Mouse (Mus musculus): Measurements from ENCODE around the gene Dffa. TPM values are rescaled to one million over a fixed set of nuclear protein-coding genes. Genes with fewer than 3 reads are reported as not detected.
A peak's percentile ranks its signal among the peaks of the same experiment; 100 is the strongest.

Gene Dffa
- total and polyA plus RNA-seq, 2 experiments from 2014 or later = 20.8 to 26.2 TPM

DNA sequence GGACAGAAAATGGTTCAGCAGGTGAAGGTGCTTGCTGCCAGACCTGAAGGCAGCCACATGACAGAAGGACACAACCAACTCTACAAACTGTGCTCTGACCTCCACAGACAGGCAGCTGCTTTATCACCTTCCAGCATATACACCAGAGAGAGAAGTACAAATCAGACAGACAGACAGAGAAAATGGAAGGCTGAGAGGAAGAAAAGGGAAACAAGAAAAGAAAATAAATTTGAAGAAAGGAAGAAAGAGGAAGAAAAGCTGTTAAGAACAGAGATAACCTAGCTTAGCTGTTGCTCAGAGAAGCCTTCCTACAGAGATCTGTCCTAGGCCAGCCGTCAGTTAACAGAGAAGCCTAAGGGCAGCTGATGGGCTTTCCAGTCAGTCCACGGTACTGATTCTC is 55.3 kb downstream of the Dffa start:
- no peak overlapping the region for H3K9ac ChIP-seq (replicated peaks; ENCODE audit: low read depth, low read length)
- H3K27me3 ChIP-seq (ENCODE audit: control insufficient read depth, insufficient read depth, low read length) = no peaks in the 10 kb centered on the region
- peaks cover 96% of the 10 kb centered on the region for H3K36me3 ChIP-seq (replicated peaks; ENCODE audit: control insufficient read depth, insufficient read depth, low read length)
- DNase-seq (ENCODE audit: low spot score) (no peak), ATAC-seq (ENCODE audit: insufficient read depth, low read depth) (no peak)
- WGBS = 81% methylated on average over 2 of the region's 2 CpGs
- no peak overlapping the region for H3K4me2 ChIP-seq (ENCODE audit: low read depth, low read length)
- no peak overlapping the region for H3K27ac ChIP-seq (ENCODE audit: low read depth)
- TF ChIP-seq CTCF (IDR thresholded peaks at IDR 0.05; ENCODE audit: low read depth) = no peak
- H3K4me1 ChIP-seq (ENCODE audit: control insufficient read depth, insufficient read depth) = no peaks in the 10 kb centered on the region
- no peak overlapping the region for H3K4me3 ChIP-seq (ENCODE audit: low read depth, low read length)
- H3K9me3 ChIP-seq (replicated peaks; ENCODE audit: control insufficient read depth, low read length) = no peaks in the 10 kb centered on the region

DNA sequence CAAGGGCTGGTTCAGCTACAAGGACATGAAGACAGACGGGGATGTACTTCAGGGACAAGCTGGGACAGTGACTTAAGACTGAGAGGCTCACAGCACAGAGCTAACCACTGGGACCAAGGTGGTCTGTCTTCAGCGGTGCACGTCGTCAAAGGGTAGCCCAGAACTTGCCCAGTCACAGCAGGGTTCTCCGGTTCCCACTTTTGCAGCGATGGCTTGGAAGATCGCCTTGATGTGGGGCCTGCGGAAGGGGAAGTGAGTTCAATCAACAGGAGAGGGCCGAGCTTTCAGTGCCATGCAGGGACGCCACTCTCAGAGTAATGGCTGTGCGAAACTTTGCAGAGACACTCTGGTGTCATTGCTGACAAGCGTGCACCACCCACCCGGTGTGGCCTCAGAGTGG is 55.9 kb downstream of the Dffa start:
- H3K9me3 ChIP-seq (replicated peaks; ENCODE audit: control insufficient read depth, low read length) = no peaks in the 10 kb centered on the region
- TF ChIP-seq CTCF (IDR thresholded peaks at IDR 0.05; ENCODE audit: low read depth) (no peak), EP300 (IDR thresholded peaks at IDR 0.05; ENCODE audit: low read depth) (no peak)
- no peak overlapping the region for H3K9ac ChIP-seq (replicated peaks; ENCODE audit: low read depth, low read length)
- no peaks in the 10 kb centered on the region for H3K27me3 ChIP-seq (ENCODE audit: control insufficient read depth, insufficient read depth, low read length)
- no peaks in the 10 kb centered on the region for H3K4me1 ChIP-seq (ENCODE audit: control insufficient read depth, insufficient read depth)
- DNase-seq (ENCODE audit: low spot score) (no peak), ATAC-seq (ENCODE audit: insufficient read depth, low read depth) (no peak)
- no peak overlapping the region for H3K4me3 ChIP-seq (ENCODE audit: low read depth, low read length)
- no peak overlapping the region for H3K27ac ChIP-seq (ENCODE audit: low read depth)
- H3K4me2 ChIP-seq (ENCODE audit: low read depth, low read length) = no peak overlapping the region
- 82% methylated on average over 13 of the region's 13 CpGs for WGBS
- peaks cover 89% of the 10 kb centered on the region for H3K36me3 ChIP-seq (replicated peaks; ENCODE audit: control insufficient read depth, insufficient read depth, low read length)

DNA sequence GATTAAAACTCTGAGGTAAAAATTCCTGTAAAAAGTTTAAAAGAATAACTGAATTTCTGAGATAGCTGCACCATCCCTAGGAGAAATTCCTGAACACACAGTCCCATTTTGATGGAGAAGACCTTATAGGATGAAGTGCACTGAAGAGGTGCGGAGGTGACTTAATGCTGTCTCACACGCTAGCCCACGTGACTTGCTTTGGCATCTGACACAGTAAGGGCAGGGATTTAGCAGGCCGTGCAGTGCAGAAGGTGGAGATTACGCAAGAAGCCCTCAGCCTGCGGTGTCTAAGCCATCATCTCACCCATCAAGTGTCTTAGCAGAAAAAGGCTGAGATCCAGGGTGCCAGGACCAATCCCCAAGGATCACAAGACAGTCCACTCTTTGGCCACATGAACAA is 57.2 kb downstream of the Dffa start:
- TF ChIP-seq EP300 (IDR thresholded peaks at IDR 0.05; ENCODE audit: low read depth) (no peak), CTCF (IDR thresholded peaks at IDR 0.05; ENCODE audit: low read depth) (no peak)
- Histone ChIP-seq H3K9me3 (replicated peaks; ENCODE audit: control insufficient read depth, low read length) (no peaks in the 10 kb centered on the region), H3K4me2 (ENCODE audit: low read depth, low read length) (no peak overlapping the region), H3K36me3 (replicated peaks; ENCODE audit: control insufficient read depth, insufficient read depth, low read length) (peaks cover 76% of the 10 kb centered on the region), H3K4me1 (ENCODE audit: control insufficient read depth, insufficient read depth) (no peaks in the 10 kb centered on the region; the same call in 1 of the 2 replicates), H3K9ac (replicated peaks; ENCODE audit: low read depth, low read length) (no peak overlapping the region), H3K27me3 (ENCODE audit: control insufficient read depth, insufficient read depth, low read length) (no peaks in the 10 kb centered on the region), H3K4me3 (ENCODE audit: low read depth, low read length) (no peak overlapping the region), H3K27ac (ENCODE audit: low read depth) (no peak overlapping the region)
- WGBS = 91% methylated on average over 6 of the region's 6 CpGs
- DNase-seq (ENCODE audit: low spot score) = no peak
- no peak for ATAC-seq (ENCODE audit: insufficient read depth, low read depth)

DNA sequence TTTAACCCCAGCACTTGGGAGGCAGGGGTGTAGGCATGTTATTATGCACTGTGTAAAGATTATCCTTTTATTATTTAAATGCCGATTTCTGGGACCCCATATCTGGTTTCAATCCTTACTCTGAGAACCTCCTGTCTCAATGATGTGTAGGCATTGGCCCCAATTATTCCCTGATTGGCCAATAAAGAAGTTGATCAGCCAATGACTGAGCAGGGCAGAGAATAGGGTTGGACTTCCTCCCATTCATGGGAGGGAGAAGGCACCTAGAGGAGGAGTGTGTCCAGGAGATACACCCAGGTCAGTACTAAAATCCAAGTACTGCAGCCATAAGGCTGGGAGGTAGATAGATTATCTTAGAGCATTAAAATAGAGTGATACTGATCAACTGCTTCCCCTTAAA is 59.2 kb downstream of the Dffa start:
- no peak for ATAC-seq (ENCODE audit: insufficient read depth, low read depth)
- no peaks in the 10 kb centered on the region for H3K27me3 ChIP-seq (ENCODE audit: control insufficient read depth, insufficient read depth, low read length)
- H3K4me1 ChIP-seq (ENCODE audit: control insufficient read depth, insufficient read depth) = no peaks in the 10 kb centered on the region; the same call in 1 of the 2 replicates
- no peak overlapping the region for H3K4me2 ChIP-seq (ENCODE audit: low read depth, low read length)
- H3K36me3 ChIP-seq (replicated peaks; ENCODE audit: control insufficient read depth, insufficient read depth, low read length) = peaks cover 57% of the 10 kb centered on the region
- TF ChIP-seq EP300 (IDR thresholded peaks at IDR 0.05; ENCODE audit: low read depth) (no peak), CTCF (IDR thresholded peaks at IDR 0.05; ENCODE audit: low read depth) (no peak)
- no peak for DNase-seq (ENCODE audit: low spot score)
- H3K27ac ChIP-seq (ENCODE audit: low read depth) = no peak overlapping the region
- H3K9ac ChIP-seq (replicated peaks; ENCODE audit: low read depth, low read length) = no peak overlapping the region
- H3K4me3 ChIP-seq (ENCODE audit: low read depth, low read length) = no peak overlapping the region
- no peaks in the 10 kb centered on the region for H3K9me3 ChIP-seq (replicated peaks; ENCODE audit: control insufficient read depth, low read length)
- WGBS = 83% methylated on average over 1 of the region's 1 CpGs

DNA sequence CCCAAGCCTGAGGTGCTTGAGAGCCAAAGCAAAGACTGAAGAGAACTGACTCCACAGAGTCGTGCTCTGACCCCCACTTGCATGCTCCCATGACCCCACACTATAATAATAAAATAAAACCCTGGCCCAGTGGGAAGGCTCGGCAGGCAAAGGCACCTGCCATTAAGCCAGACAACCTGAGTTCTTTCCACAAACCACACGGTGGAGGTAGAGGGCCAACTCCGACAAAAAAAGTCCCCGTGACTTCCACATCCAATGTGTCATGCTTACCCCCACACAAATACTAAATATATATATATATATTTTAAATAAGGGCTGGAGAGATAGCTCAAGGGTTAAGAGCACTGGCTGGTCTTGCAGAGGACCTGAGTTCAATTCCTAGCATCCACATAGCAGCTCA is 60.2 kb downstream of the Dffa start:
- DNase-seq (ENCODE audit: low spot score) (no peak), ATAC-seq (ENCODE audit: insufficient read depth, low read depth) (no peak)
- no peak for TF ChIP-seq EP300 (IDR thresholded peaks at IDR 0.05; ENCODE audit: low read depth)
- TF ChIP-seq CTCF (IDR thresholded peaks at IDR 0.05; ENCODE audit: low read depth) = peak; percentile 25
- H3K4me1 ChIP-seq (ENCODE audit: control insufficient read depth, insufficient read depth) = no peaks in the 10 kb centered on the region; the same call in 1 of the 2 replicates
- no peak overlapping the region for H3K27ac ChIP-seq (ENCODE audit: low read depth)
- H3K9ac ChIP-seq (replicated peaks; ENCODE audit: low read depth, low read length) = no peak overlapping the region
- no peaks in the 10 kb centered on the region for H3K9me3 ChIP-seq (replicated peaks; ENCODE audit: control insufficient read depth, low read length)
- no peak overlapping the region for H3K4me2 ChIP-seq (ENCODE audit: low read depth, low read length)
- H3K4me3 ChIP-seq (ENCODE audit: low read depth, low read length) = no peak overlapping the region
- H3K36me3 ChIP-seq (replicated peaks; ENCODE audit: control insufficient read depth, insufficient read depth, low read length) = peaks cover 47% of the 10 kb centered on the region
- H3K27me3 ChIP-seq (ENCODE audit: control insufficient read depth, insufficient read depth, low read length) = no peaks in the 10 kb centered on the region
- 62% methylated on average over 5 of the region's 5 CpGs for WGBS

DNA sequence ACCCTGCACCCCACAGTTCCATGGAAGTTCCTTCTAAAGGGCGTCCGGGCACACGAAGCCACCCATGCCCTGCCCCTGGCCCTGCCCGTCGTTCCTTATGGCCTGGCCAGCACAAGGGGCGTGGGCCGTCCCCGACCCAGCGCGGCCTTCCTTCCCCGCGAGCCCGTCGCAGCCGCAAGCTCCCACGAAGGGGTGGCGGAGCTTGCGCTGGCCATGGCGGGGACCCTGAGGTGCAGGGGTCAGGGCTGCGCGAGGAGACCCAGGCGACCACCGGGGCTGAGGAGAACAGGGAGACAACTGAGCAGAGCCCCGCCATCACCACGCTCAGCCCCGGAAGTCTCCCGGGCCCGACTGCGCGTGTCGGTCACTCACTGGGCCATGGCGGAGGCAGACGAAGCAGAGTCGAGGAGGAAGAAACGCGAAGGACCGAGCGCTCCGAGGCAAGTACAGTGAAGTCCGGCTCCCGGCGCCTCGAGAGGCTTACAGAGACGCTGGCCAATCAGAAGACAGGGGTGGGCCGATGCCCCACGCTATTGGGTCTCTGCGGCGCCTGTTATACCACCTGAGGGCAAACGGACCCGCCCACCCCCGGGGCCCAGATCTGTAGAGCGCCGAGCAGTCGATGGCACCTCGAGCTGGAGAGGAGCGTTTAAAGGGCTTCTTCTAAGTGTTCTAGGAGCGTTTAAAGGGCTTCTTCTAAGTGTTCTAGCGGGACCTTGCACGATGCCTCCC is 62.4 kb downstream of the Dffa start, which contains the start of gene Pgd:
Gene Pgd (minus strand): TSS at position 557 of the 732 bp plus-strand sequence.
- Histone ChIP-seq H3K4me2 (ENCODE audit: low read depth, low read length) (peak within 1 kb of the TSS; percentile 92), H3K27ac (ENCODE audit: low read depth) (peak within 1 kb of the TSS; percentile 77), H3K9ac (replicated peaks; ENCODE audit: low read depth, low read length) (peak within 1 kb of the TSS; percentile 82), H3K4me3 (ENCODE audit: low read depth, low read length) (peak within 1 kb of the TSS; percentile 85), H3K9me3 (replicated peaks; ENCODE audit: control insufficient read depth, low read length) (no peaks in the 10 kb centered on the region), H3K36me3 (replicated peaks; ENCODE audit: control insufficient read depth, insufficient read depth, low read length) (peaks cover 26% of the 10 kb centered on the region), H3K4me1 (ENCODE audit: control insufficient read depth, insufficient read depth) (no peaks in the 10 kb centered on the region; the same call in 1 of the 2 replicates), H3K27me3 (ENCODE audit: control insufficient read depth, insufficient read depth, low read length) (no peaks in the 10 kb centered on the region)
- peak; percentile 100 for ATAC-seq (ENCODE audit: insufficient read depth, low read depth)
- DNase-seq (ENCODE audit: low spot score) = peak; percentile 97
- TF ChIP-seq EP300 (IDR thresholded peaks at IDR 0.05; ENCODE audit: low read depth) = 0 out of 2 replicates have a peak, but pooled peaks have one; percentile 47
- no peak for TF ChIP-seq CTCF (IDR thresholded peaks at IDR 0.05; ENCODE audit: low read depth)
- under 1% methylated on average over 59 of the region's 59 CpGs for WGBS

Measured in heart, postnatal 0 days (tissue).